Mouse (Mus musculus) bone marrow, adult 2 months (tissue): ENCODE data around the gene Ceacam10.

Experiments used
- CTCF ChIP-seq: fragments of 200-500 bp; IDR thresholded peaks from 2 replicates; pipeline ENCODE4 v1.5.1; 2011; ENCODE audit warnings: low read length, control low read depth; ENCODE audit not compliant: control insufficient read depth, insufficient read depth
- POLR2A ChIP-seq: fragments of 200-500 bp; IDR thresholded peaks from 2 replicates; pipeline ENCODE4 v1.6.1; 2011; ENCODE audit warnings: low read depth, mild to moderate bottlenecking, control low read depth, low read length, borderline replicate concordance; ENCODE audit not compliant: control insufficient read depth

DNA sequence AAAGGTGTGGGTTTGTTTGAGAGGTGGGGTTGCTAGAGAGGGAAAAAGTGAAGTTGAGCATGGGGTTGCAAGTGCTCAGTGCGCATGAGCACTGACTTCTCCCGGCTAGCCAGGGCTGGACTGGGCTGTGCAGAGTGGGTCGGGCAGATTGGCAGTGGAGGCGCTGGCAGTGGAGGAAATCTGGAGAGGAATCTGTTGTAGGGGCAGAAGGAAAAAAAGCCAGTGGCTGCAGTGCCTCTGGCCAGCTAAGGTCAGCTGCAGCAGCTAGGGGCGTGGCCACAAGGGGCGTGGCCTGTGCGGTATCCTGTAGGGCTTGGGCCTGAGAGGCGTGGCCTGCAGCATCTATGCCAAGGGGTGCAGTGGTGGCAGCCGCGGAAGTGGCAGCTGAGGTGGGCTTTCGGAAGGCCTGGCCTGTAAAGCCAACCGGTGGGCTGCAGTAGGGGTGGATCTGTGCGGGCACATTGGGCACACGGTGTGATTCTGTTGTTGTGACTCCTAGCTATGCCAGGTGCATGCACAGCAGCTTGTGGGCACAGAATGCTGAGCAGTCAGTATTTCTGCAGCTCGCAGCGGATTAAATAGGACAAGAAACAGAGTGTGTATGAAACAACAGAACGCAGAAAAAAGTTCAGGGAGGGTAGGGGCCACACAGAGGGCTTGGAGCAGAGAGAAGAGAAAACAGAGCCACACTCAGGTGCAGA lies 40.9 kb upstream of the Ceacam10 start:
- no peak for TF ChIP-seq CTCF
- TF ChIP-seq POLR2A, result no peak
